Mouse (Mus musculus): ENCODE data around the gene Glb1l2. TPM values are rescaled to one million over a fixed set of nuclear protein-coding genes. Genes with fewer than 3 reads are reported as not detected.
A peak's percentile ranks its signal among the peaks of the same experiment; 100 is the strongest.

Gene Glb1l2
- polyA plus RNA-seq, 1 experiment from 2014 or later: 4.6 TPM

DNA sequence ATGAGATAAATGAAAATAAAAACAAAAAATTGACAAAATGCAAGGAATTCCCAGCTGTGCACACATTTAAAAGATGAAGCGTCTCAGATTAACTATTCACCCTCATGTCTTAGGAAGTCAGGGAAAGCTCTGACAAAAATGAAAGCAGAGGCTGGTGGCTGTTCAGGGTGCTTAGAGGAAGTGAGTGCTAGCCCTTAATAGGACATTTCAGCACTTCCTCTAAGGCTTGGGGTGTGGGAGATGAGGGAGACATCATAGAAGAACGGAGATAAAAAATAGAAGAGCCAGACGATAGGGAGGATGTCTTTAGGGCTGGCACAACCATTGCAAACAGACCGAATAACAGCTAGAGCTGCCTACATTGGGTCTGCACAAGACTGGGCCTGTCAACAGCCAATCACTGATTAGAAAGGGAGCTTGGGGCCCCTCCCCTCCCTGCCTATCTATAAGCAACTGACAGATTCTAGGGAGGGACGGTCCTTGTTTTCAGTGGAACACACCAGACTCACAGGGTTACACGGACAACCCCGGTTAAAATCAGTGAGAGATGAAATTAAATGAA lies 22.8 kb downstream of the Glb1l2 start:
- ATAC-seq (ENCODE audit: low read depth) (0 out of 2 replicates have a peak, but pooled peaks have one; percentile 22), DNase-seq (ENCODE audit: low spot score) (no peak)
- H3K4me3 ChIP-seq (ENCODE audit: low read depth, low read length): no peak overlapping the region
- H3K4me2 ChIP-seq (ENCODE audit: low read depth, low read length): no peak overlapping the region
- H3K27ac ChIP-seq (replicated peaks; ENCODE audit: low read depth, low read length): no peak overlapping the region
- H3K4me1 ChIP-seq (ENCODE audit: control insufficient read depth, insufficient read depth, low read length): no peaks in the 10 kb centered on the region
- no peaks in the 10 kb centered on the region for H3K27me3 ChIP-seq (replicated peaks; ENCODE audit: control insufficient read depth, insufficient read depth, low read length)
- WGBS: 60% methylated on average over 7 of the region's 7 CpGs
- no peak overlapping the region for H3K9ac ChIP-seq (ENCODE audit: low read depth, low read length)
- no peaks in the 10 kb centered on the region for H3K9me3 ChIP-seq (ENCODE audit: control insufficient read depth, low read length)
- H3K36me3 ChIP-seq (ENCODE audit: control insufficient read depth, insufficient read depth, low read length): no peaks in the 10 kb centered on the region

GRCm38 (mm10) chr9:26778421-26778820 lies 27.8 kb downstream of the Glb1l2 start:
- WGBS: 81% methylated on average over 7 of the region's 7 CpGs
- Histone ChIP-seq H3K36me3 (ENCODE audit: control insufficient read depth, insufficient read depth, low read length) (no peaks in the 10 kb centered on the region), H3K9ac (ENCODE audit: low read depth, low read length) (no peak overlapping the region), H3K4me1 (ENCODE audit: control insufficient read depth, insufficient read depth, low read length) (no peaks in the 10 kb centered on the region), H3K9me3 (ENCODE audit: control insufficient read depth, low read length) (no peaks in the 10 kb centered on the region), H3K4me3 (ENCODE audit: low read depth, low read length) (no peak overlapping the region), H3K27me3 (replicated peaks; ENCODE audit: control insufficient read depth, insufficient read depth, low read length) (no peaks in the 10 kb centered on the region), H3K4me2 (ENCODE audit: low read depth, low read length) (no peak overlapping the region), H3K27ac (replicated peaks; ENCODE audit: low read depth, low read length) (no peak overlapping the region)
- DNase-seq (ENCODE audit: low spot score): no peak
- ATAC-seq (ENCODE audit: low read depth): no peak

DNA sequence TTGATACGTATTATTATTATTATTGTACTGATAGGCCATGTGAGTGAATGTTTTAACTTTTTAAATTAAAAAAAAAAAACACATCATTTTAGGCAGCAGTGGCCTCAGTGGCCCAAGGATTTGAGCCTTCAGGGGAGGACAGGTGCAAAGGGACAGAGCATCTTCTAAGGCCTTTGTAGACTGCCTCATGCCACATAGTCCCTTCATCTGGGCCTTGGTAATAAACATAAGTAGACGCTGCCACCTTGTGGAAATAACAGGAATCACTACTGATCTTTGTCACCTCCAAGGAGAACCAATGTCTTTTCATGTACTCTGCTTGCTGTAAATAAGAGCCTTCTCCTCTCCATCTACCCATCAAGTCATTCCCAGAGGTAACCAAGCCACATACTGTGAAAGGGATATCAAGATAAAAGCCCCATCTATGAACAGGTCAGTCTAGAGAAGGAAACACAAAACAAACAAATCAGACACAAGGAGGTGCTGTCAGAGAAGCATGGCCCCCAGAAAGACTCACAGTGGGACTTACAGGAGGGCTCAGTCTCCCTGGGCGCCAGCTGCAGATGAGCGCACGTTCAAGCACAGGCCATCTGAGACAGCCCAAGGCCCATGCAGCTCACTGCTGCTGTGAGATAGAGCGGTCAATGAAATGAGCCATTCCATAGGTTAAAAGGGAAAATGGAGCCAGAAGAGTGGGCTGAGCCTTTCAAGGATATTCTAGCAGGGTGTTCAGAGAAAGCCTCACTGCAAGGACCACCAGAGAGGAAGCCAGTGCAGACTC lies 30.0 kb downstream of the Glb1l2 start:
- no peak for ATAC-seq (ENCODE audit: low read depth)
- no peak overlapping the region for H3K27ac ChIP-seq (replicated peaks; ENCODE audit: low read depth, low read length)
- H3K36me3 ChIP-seq (ENCODE audit: control insufficient read depth, insufficient read depth, low read length): no peaks in the 10 kb centered on the region
- no peak overlapping the region for H3K4me3 ChIP-seq (ENCODE audit: low read depth, low read length)
- no peak overlapping the region for H3K9ac ChIP-seq (ENCODE audit: low read depth, low read length)
- no peak overlapping the region for H3K4me2 ChIP-seq (ENCODE audit: low read depth, low read length)
- no peaks in the 10 kb centered on the region for H3K9me3 ChIP-seq (ENCODE audit: control insufficient read depth, low read length)
- no peaks in the 10 kb centered on the region for H3K27me3 ChIP-seq (replicated peaks; ENCODE audit: control insufficient read depth, insufficient read depth, low read length)
- no peaks in the 10 kb centered on the region for H3K4me1 ChIP-seq (ENCODE audit: control insufficient read depth, insufficient read depth, low read length)
- peak; percentile 75 for DNase-seq (ENCODE audit: low spot score)
- WGBS: 53% methylated on average over 6 of the region's 6 CpGs

GRCm38 (mm10) chr9:26775700-26776099 lies 30.6 kb downstream of the Glb1l2 start:
- Histone ChIP-seq H3K9ac (ENCODE audit: low read depth, low read length) (no peak overlapping the region), H3K4me2 (ENCODE audit: low read depth, low read length) (no peak overlapping the region), H3K9me3 (ENCODE audit: control insufficient read depth, low read length) (no peaks in the 10 kb centered on the region), H3K27me3 (replicated peaks; ENCODE audit: control insufficient read depth, insufficient read depth, low read length) (no peaks in the 10 kb centered on the region), H3K4me3 (ENCODE audit: low read depth, low read length) (no peak overlapping the region), H3K27ac (replicated peaks; ENCODE audit: low read depth, low read length) (no peak overlapping the region), H3K4me1 (ENCODE audit: control insufficient read depth, insufficient read depth, low read length) (no peaks in the 10 kb centered on the region), H3K36me3 (ENCODE audit: control insufficient read depth, insufficient read depth, low read length) (no peaks in the 10 kb centered on the region)
- WGBS: 84% methylated on average over 2 of the region's 2 CpGs
- no peak for ATAC-seq (ENCODE audit: low read depth)
- no peak for DNase-seq (ENCODE audit: low spot score)

GRCm38 (mm10) chr9:26768181-26768580 lies 38.1 kb downstream of the Glb1l2 start:
- ATAC-seq (ENCODE audit: low read depth) (no peak), DNase-seq (ENCODE audit: low spot score) (no peak)
- Histone ChIP-seq H3K36me3 (ENCODE audit: control insufficient read depth, insufficient read depth, low read length) (no peaks in the 10 kb centered on the region), H3K27me3 (replicated peaks; ENCODE audit: control insufficient read depth, insufficient read depth, low read length) (no peaks in the 10 kb centered on the region), H3K9ac (ENCODE audit: low read depth, low read length) (no peak overlapping the region), H3K9me3 (ENCODE audit: control insufficient read depth, low read length) (no peaks in the 10 kb centered on the region), H3K4me3 (ENCODE audit: low read depth, low read length) (no peak overlapping the region), H3K27ac (replicated peaks; ENCODE audit: low read depth, low read length) (no peak overlapping the region), H3K4me1 (ENCODE audit: control insufficient read depth, insufficient read depth, low read length) (no peaks in the 10 kb centered on the region), H3K4me2 (ENCODE audit: low read depth, low read length) (no peak overlapping the region)
- WGBS: 74% methylated on average over 3 of the region's 3 CpGs

DNA sequence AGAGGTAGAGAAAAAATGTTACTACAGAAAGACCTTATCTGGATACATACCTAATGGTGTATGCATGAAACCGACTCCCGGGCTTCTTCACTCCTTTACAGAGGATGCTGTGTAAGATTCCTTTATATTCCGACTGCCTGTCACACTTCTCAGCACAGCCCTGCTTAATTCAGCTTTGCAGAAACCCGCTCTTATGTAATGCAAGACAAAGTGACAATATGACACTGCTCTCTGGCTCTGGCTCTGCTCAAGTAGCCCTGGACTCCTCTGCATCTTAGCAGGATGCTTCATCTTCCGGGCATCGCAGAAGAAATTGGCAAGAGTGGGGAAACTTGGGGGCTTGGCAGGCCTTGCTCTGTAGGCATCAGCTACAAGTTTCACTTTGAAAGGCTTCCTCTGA lies 43.8 kb downstream of the Glb1l2 start:
- H3K27me3 ChIP-seq (replicated peaks; ENCODE audit: control insufficient read depth, insufficient read depth, low read length): no peaks in the 10 kb centered on the region
- no peak overlapping the region for H3K4me3 ChIP-seq (ENCODE audit: low read depth, low read length)
- ATAC-seq (ENCODE audit: low read depth) (no peak), DNase-seq (ENCODE audit: low spot score) (no peak)
- H3K27ac ChIP-seq (replicated peaks; ENCODE audit: low read depth, low read length): no peak overlapping the region
- H3K4me2 ChIP-seq (ENCODE audit: low read depth, low read length): no peak overlapping the region
- H3K36me3 ChIP-seq (ENCODE audit: control insufficient read depth, insufficient read depth, low read length): no peaks in the 10 kb centered on the region
- H3K9ac ChIP-seq (ENCODE audit: low read depth, low read length): no peak overlapping the region
- WGBS: 91% methylated on average over 6 of the region's 6 CpGs
- H3K9me3 ChIP-seq (ENCODE audit: control insufficient read depth, low read length): no peaks in the 10 kb centered on the region
- no peaks in the 10 kb centered on the region for H3K4me1 ChIP-seq (ENCODE audit: control insufficient read depth, insufficient read depth, low read length)

- Histone ChIP-seq H3K4me3 (ENCODE audit: low read depth, low read length) (no peak overlapping the region), H3K4me1 (ENCODE audit: control insufficient read depth, insufficient read depth, low read length) (no peaks in the 10 kb centered on the region), H3K4me2 (ENCODE audit: low read depth, low read length) (no peak overlapping the region), H3K36me3 (ENCODE audit: control insufficient read depth, insufficient read depth, low read length) (no peaks in the 10 kb centered on the region), H3K9ac (ENCODE audit: low read depth, low read length) (no peak overlapping the region), H3K27me3 (replicated peaks; ENCODE audit: control insufficient read depth, insufficient read depth, low read length) (no peaks in the 10 kb centered on the region), H3K27ac (replicated peaks; ENCODE audit: low read depth, low read length) (no peak overlapping the region), H3K9me3 (ENCODE audit: control insufficient read depth, low read length) (no peaks in the 10 kb centered on the region)
- DNase-seq (ENCODE audit: low spot score): no peak
- ATAC-seq (ENCODE audit: low read depth): no peak
- 80% methylated on average over 5 of the region's 5 CpGs for WGBS
Observed at GRCm38 (mm10) chr9:26760576-26760975, 45.7 kb downstream of the Glb1l2 start.

DNA sequence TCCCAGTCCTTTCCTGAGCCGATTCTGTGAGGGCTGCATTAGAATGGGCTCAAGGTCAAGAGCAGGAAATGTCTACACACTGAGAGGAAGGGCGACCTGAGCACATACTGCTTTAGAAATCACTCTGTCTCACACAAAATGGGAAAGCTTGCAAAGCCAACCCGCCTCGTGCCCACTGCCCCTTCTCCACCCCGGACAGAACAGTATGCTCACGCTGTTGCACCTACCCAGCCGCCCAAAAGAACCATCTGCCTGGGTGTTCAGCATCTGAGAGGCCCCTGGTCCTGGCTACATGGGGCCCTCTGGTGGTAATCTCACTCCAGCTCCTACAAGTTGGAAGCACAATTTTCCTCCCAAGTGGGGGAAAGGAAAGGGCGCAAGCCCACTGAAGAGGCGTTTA lies 46.2 kb downstream of the Glb1l2 start:
- ATAC-seq (ENCODE audit: low read depth): 0 out of 2 replicates have a peak, but pooled peaks have one; percentile 33
- no peak overlapping the region for H3K27ac ChIP-seq (replicated peaks; ENCODE audit: low read depth, low read length)
- no peaks in the 10 kb centered on the region for H3K9me3 ChIP-seq (ENCODE audit: control insufficient read depth, low read length)
- no peaks in the 10 kb centered on the region for H3K27me3 ChIP-seq (replicated peaks; ENCODE audit: control insufficient read depth, insufficient read depth, low read length)
- H3K4me1 ChIP-seq (ENCODE audit: control insufficient read depth, insufficient read depth, low read length): no peaks in the 10 kb centered on the region
- no peak overlapping the region for H3K4me2 ChIP-seq (ENCODE audit: low read depth, low read length)
- 31% methylated on average over 9 of the region's 9 CpGs for WGBS
- no peak overlapping the region for H3K9ac ChIP-seq (ENCODE audit: low read depth, low read length)
- no peak overlapping the region for H3K4me3 ChIP-seq (ENCODE audit: low read depth, low read length)
- peak; percentile 42 for DNase-seq (ENCODE audit: low spot score)
- no peaks in the 10 kb centered on the region for H3K36me3 ChIP-seq (ENCODE audit: control insufficient read depth, insufficient read depth, low read length)

GRCm38 (mm10) chr9:26748893-26749292 lies 57.4 kb downstream of the Glb1l2 start:
- Histone ChIP-seq H3K27me3 (replicated peaks; ENCODE audit: control insufficient read depth, insufficient read depth, low read length) (no peaks in the 10 kb centered on the region), H3K4me2 (ENCODE audit: low read depth, low read length) (no peak overlapping the region), H3K9me3 (ENCODE audit: control insufficient read depth, low read length) (no peaks in the 10 kb centered on the region), H3K9ac (ENCODE audit: low read depth, low read length) (no peak overlapping the region), H3K27ac (replicated peaks; ENCODE audit: low read depth, low read length) (no peak overlapping the region), H3K4me3 (ENCODE audit: low read depth, low read length) (no peak overlapping the region), H3K36me3 (ENCODE audit: control insufficient read depth, insufficient read depth, low read length) (no peaks in the 10 kb centered on the region), H3K4me1 (ENCODE audit: control insufficient read depth, insufficient read depth, low read length) (no peaks in the 10 kb centered on the region)
- 67% methylated on average over 4 of the region's 4 CpGs for WGBS
- ATAC-seq (ENCODE audit: low read depth) (no peak), DNase-seq (ENCODE audit: low spot score) (no peak)

All from embryonic facial prominence, embryonic 14.5 days (tissue).